Mouse (Mus musculus) heart, postnatal 4 days (tissue): Measurements from ENCODE around the gene Ccdc88c. TPM values are rescaled to one million over a fixed set of nuclear protein-coding genes. Genes with fewer than 3 reads are reported as not detected.

Source experiments
- DNase-seq: peaks from one replicate; pipeline ENCODE4 v3.0.0; 2021
- total RNA-seq, 2 experiments: library from RNA; stranded (reverse); gene quantifications; 2 replicates each; pipeline ENCODE4 v1.2.3; 2021

Ccdc88c gene
- total RNA-seq, 2 experiments from 2014 or later = 10.9 to 11.4 TPM

- DNase-seq = no peak
These were observed 32.4 kb downstream of the Ccdc88c start for GRCm38 (mm10) chr12:100996378-100996898.

GRCm38 (mm10) chr12:100995607-100996377, 33.1 kb downstream of the Ccdc88c start:
- DNase-seq = no peak

GRCm38 (mm10) chr12:100994140-100995015, 34.5 kb downstream of the Ccdc88c start:
- DNase-seq = no peak

- DNase-seq = no peak
These were observed 35.7 kb downstream of the Ccdc88c start for GRCm38 (mm10) chr12:100993146-100993545.

GRCm38 (mm10) chr12:100992505-100992904, 36.4 kb downstream of the Ccdc88c start:
- DNase-seq = no peak

- DNase-seq = no peak
These were observed 37.7 kb downstream of the Ccdc88c start for GRCm38 (mm10) chr12:100991119-100991518.

- no peak for DNase-seq
These were observed 38.6 kb downstream of the Ccdc88c start for GRCm38 (mm10) chr12:100990291-100990690.

- no peak for DNase-seq
These were observed 39.0 kb downstream of the Ccdc88c start for GRCm38 (mm10) chr12:100989780-100990288.

- DNase-seq = no peak
These were observed 40.3 kb downstream of the Ccdc88c start for GRCm38 (mm10) chr12:100988324-100989130.

- no peak for DNase-seq
These were observed 42.4 kb downstream of the Ccdc88c start for GRCm38 (mm10) chr12:100986423-100986822.

- no peak for DNase-seq
These were observed 43.1 kb downstream of the Ccdc88c start for GRCm38 (mm10) chr12:100985793-100986157.

GRCm38 (mm10) chr12:100985050-100985792, 43.6 kb downstream of the Ccdc88c start:
- DNase-seq = no peak

- DNase-seq = no peak
These were observed 45.3 kb downstream of the Ccdc88c start for GRCm38 (mm10) chr12:100983565-100983964.

- peak; percentile 64 for DNase-seq
These were observed 46.6 kb downstream of the Ccdc88c start for GRCm38 (mm10) chr12:100982217-100982616.

GRCm38 (mm10) chr12:100980551-100981008, 48.3 kb downstream of the Ccdc88c start:
- DNase-seq = no peak

GRCm38 (mm10) chr12:100979616-100980015, 49.2 kb downstream of the Ccdc88c start:
- DNase-seq = no peak

GRCm38 (mm10) chr12:100977958-100978725, 50.7 kb downstream of the Ccdc88c start:
- DNase-seq = peak; percentile 44

- no peak for DNase-seq
These were observed 51.3 kb downstream of the Ccdc88c start for GRCm38 (mm10) chr12:100977551-100977950.

- no peak for DNase-seq
These were observed 59.0 kb downstream of the Ccdc88c start for GRCm38 (mm10) chr12:100969808-100970207.

- no peak for DNase-seq
These were observed 61.5 kb downstream of the Ccdc88c start for GRCm38 (mm10) chr12:100967383-100967782.
